Mouse (Mus musculus) E14TG2a.4 (cell line): Measurements from ENCODE around the gene Stag1.
"Not testable (repeated sequence)": the region's sequence is repeated elsewhere in the genome, so short reads cannot be mapped to it uniquely, and the experiment has no call there.

Experiments
- H3K27me3 ChIP-seq: 2 replicates; pipeline ENCODE4 v1.6.1; 2014; ENCODE audit warnings: low read length, control low read depth; ENCODE audit not compliant: insufficient read depth
- H3K36me3 ChIP-seq: 2 replicates; pipeline ENCODE4 v1.6.1; 2014; ENCODE audit warnings: low read length, control low read depth; ENCODE audit not compliant: insufficient read depth
- H3K4me1 ChIP-seq: replicated peaks from 2 replicates; pipeline ENCODE4 v1.6.1; 2014; ENCODE audit warnings: low read depth, low read length, control low read depth
- H3K4me3 ChIP-seq: replicated peaks from 2 replicates; pipeline ENCODE4 v1.5.1; 2014; ENCODE audit warnings: mild to moderate bottlenecking, low read length
- H3K9me3 ChIP-seq: 2 replicates; pipeline ENCODE4 v1.6.1; 2014; ENCODE audit warnings: low read length, control low read depth
- CTCF ChIP-seq: conservative IDR thresholded peaks from 2 replicates; pipeline ENCODE4 v1.5.1; 2014; ENCODE audit warnings: low read length
- NANOG ChIP-seq: IDR thresholded peaks from 2 replicates; pipeline ENCODE4 v1.6.1; 2014; ENCODE audit warnings: borderline replicate concordance, low read length, mixed read lengths
- POU5F1 ChIP-seq: IDR thresholded peaks from 2 replicates; pipeline ENCODE4 v1.6.1; 2014; ENCODE audit warnings: low read length, borderline replicate concordance

The Stag1 gene

GRCm38 (mm10) chr9:100735993-100736645 lies 138.5 kb downstream of the Stag1 start:
- TF ChIP-seq CTCF (no peak), NANOG (peak; percentile 13; the same call in 1 of the 2 replicates), POU5F1 (no peak)
- H3K27me3 ChIP-seq: no peaks in the 10 kb centered on the region
- H3K4me3 ChIP-seq: no peak overlapping the region
- peaks cover 13% of the 10 kb centered on the region for H3K4me1 ChIP-seq
- H3K9me3 ChIP-seq: no peaks in the 10 kb centered on the region
- H3K36me3 ChIP-seq: 0 out of 2 replicates have a peak, but pooled peaks cover 4% of the 10 kb centered on the region

- peaks cover 13% of the 10 kb centered on the region for H3K4me1 ChIP-seq
- no peaks in the 10 kb centered on the region for H3K27me3 ChIP-seq
- no peak for TF ChIP-seq CTCF
- no peak overlapping the region for H3K4me3 ChIP-seq
- no peaks in the 10 kb centered on the region for H3K9me3 ChIP-seq
- 0 out of 2 replicates have a peak, but pooled peaks cover 4% of the 10 kb centered on the region for H3K36me3 ChIP-seq
Observed at GRCm38 (mm10) chr9:100736646-100737031, 139.0 kb downstream of the Stag1 start.

- not testable (repeated sequence) for H3K27me3 ChIP-seq, H3K9me3 ChIP-seq, H3K36me3 ChIP-seq, H3K4me1 ChIP-seq, H3K4me3 ChIP-seq
Observed at GRCm38 (mm10) chr9:100777238-100777637, 179.6 kb downstream of the Stag1 start.

DNA sequence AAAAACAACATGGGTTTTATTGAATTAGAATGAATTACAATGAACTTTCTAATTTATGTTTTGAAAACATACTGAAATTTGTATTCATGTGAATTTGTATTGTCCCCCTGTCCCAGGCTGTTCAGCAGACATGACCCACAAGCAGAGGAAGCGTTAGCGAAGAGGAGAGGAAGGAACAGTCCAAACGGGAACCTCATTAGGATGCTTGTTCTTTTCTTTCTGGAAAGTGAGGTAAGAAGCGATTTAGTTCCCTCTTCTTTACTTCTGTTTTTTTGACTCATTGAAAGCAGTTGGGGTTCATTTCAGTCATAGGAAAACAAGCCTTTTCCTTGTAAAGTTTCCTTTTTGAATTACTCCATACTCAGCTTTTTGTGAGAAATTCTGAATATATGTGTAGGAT lies 268.4 kb downstream of the Stag1 start:
- Histone ChIP-seq H3K9me3 (no peaks in the 10 kb centered on the region), H3K4me3 (no peak overlapping the region), H3K4me1 (no peaks in the 10 kb centered on the region), H3K27me3 (no peaks in the 10 kb centered on the region), H3K36me3 (no peaks in the 10 kb centered on the region)
- TF ChIP-seq CTCF (no peak), NANOG (no peak), POU5F1 (no peak)

GRCm38 (mm10) chr9:100869635-100870034 lies 272.0 kb downstream of the Stag1 start:
- no peaks in the 10 kb centered on the region for H3K4me1 ChIP-seq
- no peaks in the 10 kb centered on the region for H3K9me3 ChIP-seq
- no peak for TF ChIP-seq POU5F1
- TF ChIP-seq NANOG: no peak
- no peak for TF ChIP-seq CTCF
- 0 out of 2 replicates have a peak, but pooled peaks cover 4% of the 10 kb centered on the region for H3K36me3 ChIP-seq
- no peak overlapping the region for H3K4me3 ChIP-seq
- no peaks in the 10 kb centered on the region for H3K27me3 ChIP-seq

DNA sequence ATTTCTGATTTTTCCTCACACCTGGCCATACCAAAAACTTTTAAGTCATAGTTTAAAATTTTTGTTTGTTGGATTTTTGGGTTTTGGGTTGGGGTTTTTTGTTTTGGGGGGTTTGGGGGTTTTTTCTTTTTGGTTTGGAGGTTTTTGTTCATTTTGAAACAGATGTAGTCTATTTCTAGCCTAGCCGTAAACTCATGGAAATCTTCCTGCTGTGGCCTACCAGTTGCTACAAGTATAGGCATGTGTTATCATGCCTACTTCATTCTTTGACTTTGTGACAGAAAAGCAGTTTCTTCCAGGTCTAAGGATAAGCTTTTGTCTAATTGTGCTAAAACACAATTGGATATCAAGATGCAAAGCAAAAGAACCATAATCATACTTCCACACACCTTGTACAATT lies 298.5 kb downstream of the Stag1 start:
- Histone ChIP-seq H3K4me3 (no peak overlapping the region), H3K4me1 (no peaks in the 10 kb centered on the region), H3K9me3 (no peaks in the 10 kb centered on the region), H3K36me3 (0 out of 2 replicates have a peak, but pooled peaks cover 5% of the 10 kb centered on the region), H3K27me3 (no peaks in the 10 kb centered on the region)
- no peak for TF ChIP-seq POU5F1
- no peak for TF ChIP-seq NANOG
- TF ChIP-seq CTCF: no peak

GRCm38 (mm10) chr9:100898042-100898441 lies 300.4 kb downstream of the Stag1 start:
- TF ChIP-seq POU5F1: no peak
- no peaks in the 10 kb centered on the region for H3K4me1 ChIP-seq
- H3K4me3 ChIP-seq: no peak overlapping the region
- H3K27me3 ChIP-seq: no peaks in the 10 kb centered on the region
- no peaks in the 10 kb centered on the region for H3K9me3 ChIP-seq
- 0 out of 2 replicates have a peak, but pooled peaks cover 5% of the 10 kb centered on the region for H3K36me3 ChIP-seq

GRCm38 (mm10) chr9:100910352-100910751 lies 312.8 kb downstream of the Stag1 start:
- peaks cover 22% of the 10 kb centered on the region for H3K36me3 ChIP-seq
- H3K4me1 ChIP-seq: no peaks in the 10 kb centered on the region
- H3K9me3 ChIP-seq: no peaks in the 10 kb centered on the region
- H3K27me3 ChIP-seq: no peaks in the 10 kb centered on the region
- H3K4me3 ChIP-seq: no peak overlapping the region
- TF ChIP-seq CTCF (peak; percentile 70), POU5F1 (no peak)

DNA sequence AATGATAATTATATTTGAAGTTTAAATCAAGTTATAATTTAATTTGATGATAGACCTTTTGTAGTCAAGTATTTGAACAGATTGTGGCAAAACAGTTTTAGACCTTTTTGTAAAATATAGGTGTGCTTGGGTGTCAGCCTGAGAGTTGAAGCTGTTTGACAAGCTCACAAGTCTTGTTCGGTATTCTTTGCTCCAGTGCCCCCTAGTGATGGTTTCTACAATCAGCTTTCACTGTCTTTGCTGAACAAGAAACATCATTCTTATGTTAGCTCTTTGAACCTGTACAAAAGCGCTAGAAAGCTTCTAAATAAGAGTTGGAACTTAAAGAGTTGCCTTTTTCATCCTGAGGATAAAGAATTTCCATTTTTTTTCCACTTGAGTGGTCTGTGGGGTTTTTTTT lies 319.5 kb downstream of the Stag1 start:
- no peaks in the 10 kb centered on the region for H3K27me3 ChIP-seq
- no peaks in the 10 kb centered on the region for H3K4me1 ChIP-seq
- no peak overlapping the region for H3K4me3 ChIP-seq
- TF ChIP-seq CTCF (peak; percentile 50), NANOG (no peak), POU5F1 (no peak)
- peaks cover 9% of the 10 kb centered on the region; the same call in 1 of the 2 replicates for H3K36me3 ChIP-seq
- H3K9me3 ChIP-seq: no peaks in the 10 kb centered on the region
